Mouse (Mus musculus): ENCODE data around the gene Clec18a. TPM values are rescaled to one million over a fixed set of nuclear protein-coding genes. Genes with fewer than 3 reads are reported as not detected.
"Not testable (repeated sequence)": the region's sequence is repeated elsewhere in the genome, so short reads cannot be mapped to it uniquely, and the experiment has no call there.

Gene Clec18a
- total RNA-seq, 2 experiments from 2014 or later = 0.80 to 0.81 TPM

DNA sequence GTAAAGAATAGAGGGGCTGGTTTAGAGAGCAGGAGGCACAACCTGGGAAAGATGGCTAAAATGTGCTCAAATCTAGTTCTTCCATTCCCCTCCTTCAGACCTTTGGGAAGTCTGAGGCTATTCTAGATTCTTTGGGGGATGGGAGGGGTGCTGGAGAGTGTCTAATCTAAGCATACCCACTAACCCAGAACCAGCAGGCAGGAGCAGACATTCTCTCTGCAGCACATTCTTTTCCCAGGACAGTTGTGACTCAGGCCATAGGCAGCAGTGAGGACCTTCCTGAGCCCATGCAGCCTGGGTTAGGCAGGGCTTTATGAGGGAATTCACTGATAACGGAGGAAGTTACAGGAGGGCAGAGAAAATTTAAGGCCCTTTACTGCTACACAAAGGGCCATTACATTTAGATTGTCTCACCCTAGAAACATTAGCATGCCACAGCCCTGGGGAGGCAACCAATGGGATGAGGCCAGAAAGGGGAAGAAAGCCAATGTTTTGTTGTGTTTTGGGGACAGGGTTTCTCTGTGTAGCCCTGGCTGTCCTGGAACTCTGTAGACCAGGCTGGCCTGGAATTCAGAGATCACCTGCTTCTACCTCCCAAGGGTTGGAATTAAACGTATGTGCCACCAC is 33.2 kb downstream of the Clec18a start:
- DNase-seq = no peak
- intact Hi-C loops (cut with DNase I) = no loop called here

DNA sequence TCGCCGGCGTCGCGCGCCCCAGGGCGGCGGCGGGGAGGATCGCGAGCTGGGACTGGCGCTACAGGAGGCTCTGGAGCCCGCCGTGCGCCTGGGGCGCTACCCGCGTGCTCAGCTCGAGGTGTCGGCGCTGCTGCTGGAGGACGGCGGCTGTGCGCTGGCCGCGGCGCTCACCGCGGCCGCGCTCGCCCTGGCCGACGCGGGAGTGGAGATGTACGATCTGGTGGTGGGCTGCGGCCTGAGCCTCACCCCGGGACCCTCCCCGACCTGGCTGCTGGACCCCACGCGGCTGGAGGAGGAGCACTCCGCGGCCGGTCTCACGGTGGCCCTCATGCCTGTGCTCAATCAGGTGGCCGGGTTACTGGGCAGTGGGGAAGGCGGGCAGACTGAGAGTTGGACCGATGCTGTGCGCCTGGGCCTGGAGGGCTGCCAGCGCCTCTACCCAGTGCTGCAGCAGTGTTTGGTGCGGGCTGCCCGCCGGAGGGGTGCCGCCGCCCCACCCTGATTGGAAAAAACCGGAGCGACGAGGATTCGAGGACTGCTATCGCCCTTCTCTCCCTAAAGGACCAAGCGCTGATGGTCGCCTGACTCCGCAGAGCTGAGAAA is 35.4 kb downstream of the Clec18a start:
- DNase-seq = peak; percentile 25 to 29
- intact Hi-C loops (cut with DNase I) = no loop called here

DNA sequence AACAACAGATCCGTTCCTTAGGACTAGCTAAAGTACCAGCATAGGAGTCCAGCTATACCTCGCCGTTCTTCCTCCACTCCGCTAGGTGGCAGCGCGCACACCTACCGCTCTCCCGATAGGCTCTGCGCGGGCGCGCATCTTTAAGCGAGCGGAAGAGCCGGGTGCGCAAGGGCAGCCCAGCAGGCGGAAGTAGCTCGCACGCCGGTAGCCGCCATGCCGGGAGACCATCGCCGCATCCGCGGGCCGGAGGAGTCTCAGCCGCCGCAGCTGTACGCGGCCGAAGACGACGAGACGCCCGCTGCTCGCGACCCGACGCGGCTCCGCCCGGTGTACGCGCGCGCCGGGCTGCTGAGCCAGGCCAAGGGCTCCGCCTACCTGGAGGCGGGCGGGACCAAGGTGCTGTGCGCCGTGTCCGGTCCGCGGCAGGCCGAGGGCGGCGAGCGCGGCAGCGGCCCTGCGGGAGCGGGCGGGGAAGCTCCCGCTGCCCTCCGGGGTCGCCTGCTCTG is 36.0 kb downstream of the Clec18a start, which contains the start of gene Exosc6:
Gene Exosc6, plus strand, starts transcription at position 182 of the 506 bp plus-strand sequence.
- peak; percentile 88 to 91 for DNase-seq
- intact Hi-C loops (cut with DNase I) = no loop called here

DNA sequence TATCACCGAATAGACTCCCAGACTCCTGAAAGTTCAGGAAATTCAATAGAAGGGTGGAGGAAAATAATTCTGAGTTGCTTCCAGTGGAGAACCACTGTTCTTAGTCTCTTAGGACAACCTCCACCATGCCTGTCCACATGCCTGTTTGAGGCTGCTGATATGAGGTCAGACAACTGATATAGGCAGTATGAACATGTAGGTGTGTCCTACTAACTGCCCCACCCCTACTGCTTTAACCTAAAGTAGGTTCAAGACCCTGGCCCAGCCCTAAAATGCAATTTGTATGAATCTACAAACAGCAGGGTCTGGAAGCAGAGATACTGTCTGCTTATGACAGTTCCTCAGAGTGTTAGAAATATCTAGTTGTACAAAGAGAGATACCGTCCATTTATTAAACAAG is 36.6 kb downstream of the Clec18a start:
- intact Hi-C loops (cut with DNase I) = no loop called here
- DNase-seq = no peak

DNA sequence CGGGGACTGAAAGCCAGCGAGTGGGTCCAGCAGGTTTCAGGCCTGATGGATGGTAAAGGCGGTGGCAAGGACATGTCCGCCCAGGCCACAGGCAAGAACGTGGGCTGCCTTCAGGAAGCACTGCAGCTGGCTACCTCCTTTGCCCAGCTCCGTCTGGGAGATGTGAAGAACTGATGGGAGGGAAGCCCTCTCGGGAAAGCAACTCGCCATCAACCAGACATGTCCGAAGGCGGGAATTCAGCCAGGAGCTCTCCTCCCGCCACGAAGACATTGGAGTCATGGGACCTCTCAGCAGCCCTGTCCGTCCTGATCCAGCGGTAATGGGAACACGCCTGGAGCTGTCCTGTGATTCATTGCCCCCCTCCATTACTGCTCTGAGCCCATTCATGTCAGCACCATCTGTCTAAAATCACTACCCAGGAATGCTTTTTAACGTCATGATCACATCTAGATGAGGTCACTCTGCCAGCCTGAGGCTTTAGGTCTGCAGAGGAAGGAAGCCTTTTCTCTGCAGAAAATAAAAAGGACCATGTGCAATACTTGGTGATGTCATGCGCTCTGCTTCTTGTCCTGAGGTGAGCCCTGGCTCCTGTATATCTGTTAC is 37.1 kb downstream of the Clec18a start:
- intact Hi-C loops (cut with DNase I) = no loop called here
- DNase-seq = no peak

DNA sequence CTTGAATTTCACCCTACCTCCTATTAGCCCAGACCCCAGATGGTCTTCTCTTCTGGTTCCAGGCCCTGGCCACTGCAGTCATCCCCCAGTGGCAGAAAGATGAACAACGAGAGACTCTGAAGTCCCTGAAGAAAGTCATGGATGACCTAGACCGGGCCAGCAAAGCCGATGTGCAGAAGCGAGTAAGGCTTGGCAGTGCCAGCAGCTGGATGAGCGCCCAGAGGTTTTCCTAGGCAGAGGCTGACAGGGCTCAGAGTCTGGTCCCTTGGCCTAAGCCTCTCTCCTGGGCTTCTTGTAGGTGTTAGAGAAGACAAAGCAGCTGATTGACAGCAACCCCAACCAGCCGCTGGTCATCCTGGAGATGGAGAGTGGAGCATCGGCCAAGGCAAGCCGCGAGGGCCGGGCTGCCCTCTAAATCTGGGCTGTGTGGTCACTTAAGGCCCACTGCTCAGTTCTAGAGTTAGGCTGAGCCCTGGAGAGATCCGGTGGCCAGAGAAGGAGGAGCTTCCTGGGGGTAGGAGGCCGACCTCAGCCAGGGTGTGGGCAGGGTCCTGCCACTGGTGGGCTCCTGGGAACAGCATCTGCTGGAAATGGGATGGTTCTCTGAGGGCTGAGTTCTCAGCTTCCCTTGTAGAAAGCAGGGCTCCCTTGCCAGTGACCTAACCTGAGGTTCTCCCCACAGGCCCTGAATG is 38.3 kb downstream of the Clec18a start:
- intact Hi-C loops (cut with DNase I) = no loop called here
- DNase-seq = peak in 1 of 2 experiments; percentile 24

DNA sequence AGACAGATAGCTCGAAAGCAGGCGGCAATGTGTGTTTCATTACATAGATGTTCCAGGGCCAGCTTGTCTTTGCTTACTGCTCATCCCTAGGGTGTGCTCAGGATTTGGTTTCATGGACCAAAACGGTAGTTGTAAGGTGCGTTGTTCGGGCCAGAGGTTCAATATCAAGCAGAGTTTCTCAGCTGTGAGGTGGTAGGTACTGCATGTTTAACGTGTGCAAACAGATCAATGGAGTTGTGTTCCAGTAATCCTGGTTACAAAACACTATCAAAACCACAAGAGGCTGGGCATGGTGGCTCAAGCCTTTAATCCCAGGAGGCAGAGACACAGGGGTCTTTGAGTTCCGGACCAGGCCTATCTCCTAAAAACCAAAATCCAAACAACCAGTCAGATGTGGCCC is 43.1 kb downstream of the Clec18a start:
- intact Hi-C loops (cut with DNase I) = no loop called here
- DNase-seq = no peak

DNA sequence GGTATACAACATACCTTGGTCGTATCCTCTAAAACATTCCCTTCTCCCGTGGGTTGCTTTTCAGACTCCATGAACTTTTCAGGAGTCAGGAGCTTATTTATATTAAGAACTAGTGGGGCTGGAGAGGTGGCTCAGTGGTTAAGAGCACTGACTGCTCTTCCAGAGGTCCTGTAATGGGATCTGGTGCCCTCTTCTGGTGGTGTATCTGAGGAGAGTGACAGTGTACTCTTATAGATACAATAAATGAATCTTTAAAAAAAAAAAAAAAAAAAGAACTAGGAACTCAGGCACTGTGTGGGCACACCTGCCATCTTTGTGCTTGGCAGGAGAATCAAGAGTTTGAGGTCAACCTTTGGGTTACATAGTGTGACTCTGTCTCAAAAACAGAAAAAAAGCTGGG is 43.5 kb downstream of the Clec18a start:
- intact Hi-C loops (cut with DNase I) = no loop called here

DNA sequence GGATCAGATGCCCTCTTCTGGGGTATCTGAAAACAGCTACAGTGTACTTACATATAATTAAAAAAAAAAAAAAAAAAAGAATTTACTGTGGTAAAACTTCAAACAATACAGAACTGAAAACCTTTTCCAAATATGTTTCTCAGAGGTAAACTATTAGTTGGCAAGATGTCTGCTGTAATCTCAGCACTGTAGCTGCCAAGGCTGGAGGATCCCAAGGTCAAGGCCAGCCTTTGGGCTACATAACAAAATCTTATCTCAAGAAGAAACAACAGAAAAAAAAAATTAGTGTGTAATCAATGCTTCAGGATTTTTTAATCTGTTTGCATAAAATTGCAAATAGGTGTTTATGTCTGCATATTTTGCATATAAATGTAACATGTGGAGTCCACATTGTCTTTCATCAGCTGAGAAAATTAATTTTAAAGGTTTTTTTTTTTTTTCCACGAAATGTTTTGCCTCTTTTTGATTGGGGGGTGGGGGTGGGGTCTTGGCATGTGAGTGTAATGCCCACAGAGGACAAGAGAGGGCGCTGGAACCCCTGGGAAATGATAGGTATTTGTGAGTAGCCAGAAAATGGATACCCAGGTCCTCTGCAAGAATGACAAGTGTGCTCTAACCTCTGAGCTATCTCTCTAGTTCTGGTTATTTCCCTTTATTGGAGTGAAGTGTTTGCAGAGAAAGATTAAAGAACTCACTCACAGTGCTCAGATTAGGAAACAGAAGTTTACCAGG is 48.1 kb downstream of the Clec18a start:
- intact Hi-C loops (cut with DNase I) = no loop called here
- DNase-seq = no peak

More for the DNA sequence above, 43.5 kb downstream of the Clec18a start:
- no peak for DNase-seq

DNA sequence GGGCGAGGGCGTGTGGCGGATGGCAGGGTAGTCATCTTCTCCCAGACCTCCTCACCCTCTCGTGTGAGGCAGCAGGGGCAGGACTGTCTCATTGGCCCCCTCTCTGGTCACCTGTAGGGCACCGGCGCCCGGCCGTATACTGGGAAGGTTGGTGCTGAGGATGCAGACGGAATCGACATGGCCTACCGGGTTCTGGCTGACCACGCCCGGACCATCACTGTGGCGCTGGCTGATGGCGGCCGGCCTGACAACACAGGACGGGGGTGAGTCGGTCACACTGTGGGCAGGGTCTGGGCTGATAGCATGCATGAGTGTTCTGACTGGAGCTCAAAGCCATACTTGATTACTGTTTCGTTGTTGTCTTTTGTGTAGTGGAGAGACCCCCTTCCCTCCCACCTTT is 49.7 kb downstream of the Clec18a start:
- intact Hi-C loops (cut with DNase I) = no loop called here
- DNase-seq = no peak

DNA sequence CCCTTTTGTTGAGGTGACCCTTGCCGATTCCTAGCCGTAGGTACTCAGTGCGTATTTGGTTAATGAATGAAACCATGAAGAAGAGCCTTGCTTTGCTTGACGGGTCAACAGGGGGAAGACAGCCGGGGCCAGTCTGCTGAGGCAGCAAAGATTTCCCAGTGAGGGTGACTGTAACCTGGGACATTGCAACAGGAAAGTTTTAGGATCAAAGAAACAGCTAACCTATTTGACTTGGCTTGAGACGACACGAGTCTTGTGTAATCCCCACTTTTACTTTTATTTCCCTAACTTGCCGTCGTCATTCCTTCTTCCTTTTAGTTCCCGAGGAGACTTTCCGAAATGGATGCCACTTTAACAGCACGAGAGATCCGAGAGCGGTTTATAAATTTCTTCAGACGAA is 55.6 kb downstream of the Clec18a start:
- intact Hi-C loops (cut with DNase I) = no loop called here
- no peak for DNase-seq

DNA sequence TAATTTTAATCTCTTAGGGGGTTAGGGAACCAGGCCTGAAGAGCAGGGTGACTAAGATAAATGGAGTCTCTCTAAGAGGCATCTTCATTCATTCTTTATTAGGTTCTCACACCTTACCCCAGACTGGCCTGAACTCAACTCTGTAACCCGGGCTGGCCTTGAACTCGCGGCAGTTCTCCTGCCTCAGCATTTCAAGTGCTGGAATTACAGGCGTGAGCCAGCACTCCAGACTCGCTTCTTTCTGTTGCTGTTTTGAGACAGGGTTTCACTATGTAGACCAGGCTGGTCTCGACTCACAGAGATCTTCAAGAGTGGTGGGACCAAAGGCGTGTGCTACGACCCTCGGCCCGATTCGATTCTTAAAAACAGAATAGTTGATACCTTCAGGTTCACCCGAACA is 58.0 kb downstream of the Clec18a start:
- peak in 1 of 2 experiments; percentile 18 for DNase-seq
- intact Hi-C loops (cut with DNase I) = no loop called here

DNA sequence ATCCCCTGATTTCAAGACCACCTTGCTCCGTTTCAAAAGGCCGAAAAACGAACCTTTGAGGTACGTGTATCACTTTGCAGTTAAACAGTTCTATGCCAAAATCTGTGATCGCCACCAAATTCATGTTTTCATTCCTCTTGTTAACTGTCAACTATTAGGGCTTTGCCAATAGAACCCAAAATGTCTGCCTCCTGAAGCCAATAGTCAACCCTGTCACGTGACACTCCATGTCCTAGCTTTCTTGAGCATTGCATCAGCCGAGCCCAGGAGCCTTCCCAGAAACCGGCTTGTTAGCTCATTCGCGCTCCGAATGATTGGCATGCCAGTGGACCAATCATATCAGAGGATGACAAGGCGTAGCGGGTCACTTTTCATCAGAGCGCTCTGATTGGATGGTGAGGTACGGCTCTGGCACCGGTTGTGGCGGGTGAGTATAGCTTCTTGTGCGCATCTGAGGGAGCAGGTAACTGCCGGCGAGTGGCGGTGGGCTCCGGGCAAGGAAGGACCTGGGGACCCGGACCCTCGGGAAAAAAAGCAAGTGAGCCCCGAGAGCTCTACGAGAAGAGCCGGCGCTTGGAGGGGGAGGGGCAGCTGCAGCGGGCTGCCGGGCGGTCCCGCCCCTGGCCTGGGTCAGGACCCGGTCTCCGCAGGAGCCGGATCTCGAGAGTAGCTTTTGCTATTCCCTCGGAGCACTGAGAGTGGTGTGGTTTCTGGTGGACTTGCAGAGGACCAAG is 58.6 kb downstream of the Clec18a start:
- DNase-seq = peak; percentile 93 to 96
- intact Hi-C loops (cut with DNase I) = no loop called here

DNA sequence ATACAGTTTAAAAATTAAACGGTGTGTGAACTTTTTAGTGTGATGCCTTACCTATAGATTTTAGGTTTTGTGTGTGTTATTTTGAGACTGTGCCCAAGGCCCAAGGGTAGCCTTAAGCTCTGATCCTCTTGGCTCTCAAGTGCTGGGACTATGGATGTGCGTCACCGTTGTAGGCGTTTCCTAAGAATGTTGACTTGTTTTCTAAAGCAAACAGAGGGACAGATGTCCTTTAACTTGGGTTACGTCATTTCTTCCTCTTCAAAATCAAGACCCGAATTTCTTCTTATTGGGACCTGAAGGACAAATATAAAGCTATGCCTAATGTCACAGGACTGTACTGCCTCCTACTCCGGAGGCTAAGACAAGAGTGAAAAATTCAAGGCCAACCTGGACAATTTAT is 59.3 kb downstream of the Clec18a start, which contains the start of gene Aars:
Gene Aars, plus strand, starts transcription at position 229 of the 400 bp plus-strand sequence.
- no peak for DNase-seq
- intact Hi-C loops (cut with DNase I) = no loop called here

DNA sequence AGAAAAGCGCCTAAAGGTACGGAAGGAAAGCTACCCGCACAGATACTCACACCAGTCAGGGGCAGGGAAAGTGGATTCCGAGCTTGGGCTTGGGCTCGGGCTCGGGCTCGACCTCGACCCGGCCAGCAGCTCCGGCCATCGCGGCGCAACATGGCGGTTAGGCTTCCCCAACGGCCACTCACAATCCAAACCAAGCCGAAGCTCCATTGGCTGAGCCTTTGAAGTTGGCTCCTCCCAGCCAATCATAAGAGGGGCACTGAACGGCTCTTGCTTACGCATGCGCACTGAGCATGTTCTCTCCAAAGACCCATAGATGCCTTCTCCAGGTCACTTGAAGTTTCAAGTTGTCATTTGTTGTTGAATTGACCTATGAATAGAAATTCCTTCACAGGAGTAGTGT is 60.7 kb downstream of the Clec18a start, which contains the start of gene Ddx19b:
Gene Ddx19b, minus strand, starts transcription at position 180 of the 400 bp plus-strand sequence.
- intact Hi-C loops (cut with DNase I) = no loop called here
- DNase-seq = no peak

DNA sequence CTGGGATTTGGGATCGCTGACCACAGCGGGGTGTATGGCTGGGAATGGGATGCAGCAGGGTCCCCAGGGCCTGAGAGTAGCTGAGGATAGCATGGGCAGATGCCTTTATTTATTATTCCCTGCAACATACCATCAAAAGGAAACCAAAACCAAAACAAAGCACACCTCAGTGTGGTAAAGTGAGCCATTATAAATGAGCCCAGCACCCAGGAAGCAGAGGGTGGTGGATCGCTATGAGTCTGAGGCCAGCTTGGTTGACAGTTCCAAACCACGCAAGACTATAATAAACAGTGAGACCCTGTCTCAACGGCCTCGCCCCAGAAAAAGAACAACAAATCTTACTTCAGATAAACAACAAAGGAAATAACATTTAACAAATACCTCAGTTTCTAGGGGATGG is 62.2 kb downstream of the Clec18a start:
- no peak for DNase-seq
- intact Hi-C loops (cut with DNase I) = no loop called here

DNA sequence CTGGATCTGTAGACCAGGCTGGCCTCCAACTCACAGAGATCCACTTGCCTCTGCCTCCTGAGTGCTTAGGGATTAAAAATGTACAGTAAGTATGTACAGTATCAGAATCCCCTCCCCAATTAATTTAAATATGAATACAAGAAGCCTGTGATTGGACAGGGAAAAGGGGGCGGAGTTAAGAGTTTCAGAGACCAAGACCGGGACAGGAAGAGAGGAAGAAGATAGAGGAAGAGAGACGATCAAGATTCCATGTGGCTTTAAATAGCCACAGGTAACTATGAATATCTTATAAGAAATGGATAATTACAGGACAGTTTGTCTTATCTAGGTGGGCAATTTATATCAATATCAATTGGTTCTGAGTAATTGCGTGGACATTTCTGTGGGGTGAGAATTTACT is 62.6 kb downstream of the Clec18a start:
- no peak for DNase-seq
- intact Hi-C loops (cut with DNase I) = no loop called here

DNA sequence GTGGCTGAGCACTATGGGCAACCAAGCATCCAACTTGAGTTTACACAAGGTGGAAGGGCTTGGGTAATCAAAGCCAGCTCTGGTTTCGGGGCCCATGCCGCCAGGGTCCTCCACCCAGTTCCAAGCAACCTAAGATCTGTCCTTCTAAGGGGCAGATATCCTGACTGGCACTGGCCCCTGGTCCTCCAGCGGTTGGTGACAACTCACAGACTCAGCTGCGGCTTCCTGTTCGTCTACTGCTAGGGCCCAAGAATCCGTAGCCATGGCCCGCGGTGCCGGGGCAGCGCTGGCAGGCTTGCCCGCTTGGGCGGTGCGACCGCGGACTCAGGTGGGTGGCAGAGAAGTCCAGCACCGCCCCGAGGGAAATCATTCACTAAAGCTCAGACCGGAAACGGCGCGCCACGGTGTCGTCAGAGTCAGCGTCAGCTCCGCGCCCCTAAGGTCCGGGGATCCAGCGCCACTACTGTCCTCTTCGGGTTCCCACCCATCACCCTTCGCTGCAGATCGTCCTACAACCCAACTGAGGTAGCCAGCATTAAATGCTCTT is 64.8 kb downstream of the Clec18a start:
- intact Hi-C loops (cut with DNase I) = loop anchor here (2.0 kb wide), 1 partner anchor 31 kb away; the partner anchor contains the start of gene Ddx19a
- peak; percentile 83 to 84 for DNase-seq

DNA sequence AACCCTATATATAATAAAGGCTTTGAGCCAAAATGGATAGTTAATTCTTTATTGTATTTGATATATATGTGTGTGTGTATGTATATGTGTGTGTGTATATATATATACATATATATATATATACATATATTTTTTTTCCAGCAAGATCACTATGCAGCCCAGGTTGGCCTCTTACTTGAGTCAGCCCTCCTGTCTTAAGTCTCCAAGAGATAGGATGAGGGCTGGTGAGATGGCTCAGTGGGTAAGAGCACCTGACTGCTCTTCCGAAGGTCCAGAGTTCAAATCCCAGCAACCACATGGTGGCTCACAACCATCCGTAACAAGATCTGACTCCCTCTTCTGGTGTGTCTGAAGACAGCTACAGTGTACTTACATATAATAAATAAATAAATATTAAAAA is 65.6 kb downstream of the Clec18a start:
- DNase-seq = not testable (repeated sequence)
- intact Hi-C loops (cut with DNase I) = loop anchor here (2.0 kb wide), 1 partner anchor 30 kb away; the partner anchor contains the start of gene Ddx19a

All from heart, postnatal 36 days (tissue).